Mouse (Mus musculus) right cerebral cortex, postnatal 14 days (tissue): ENCODE data around the gene Fam162b.

Experiments used
- DNase-seq: peaks from one replicate; pipeline ENCODE4 v3.0.0; 2022

Fam162b gene

DNA sequence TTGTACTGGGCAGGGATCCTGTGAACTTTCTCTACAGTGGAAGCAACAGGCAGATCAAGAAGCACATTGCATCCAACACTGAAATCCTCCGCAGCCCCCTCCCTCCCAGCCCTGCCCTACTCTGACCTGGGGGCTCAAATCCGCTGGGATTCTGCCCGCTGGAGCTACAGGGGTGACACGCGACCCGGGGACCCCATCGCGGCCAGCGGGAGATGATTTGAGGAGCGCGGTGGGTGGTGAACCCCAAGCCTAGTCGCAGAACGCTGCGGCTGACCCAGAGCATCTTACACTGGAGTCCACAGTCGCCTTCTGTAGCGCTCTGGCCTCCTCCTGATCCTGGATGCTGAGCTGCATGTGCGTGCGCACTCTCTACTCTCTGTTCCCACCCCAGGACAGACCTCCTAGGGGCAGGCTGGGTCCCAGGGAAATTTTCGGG, at the start of gene Fam162b:
Gene Fam162b (minus strand): TSS at position 379 of the 436 bp plus-strand sequence.
- DNase-seq = peak; percentile 3

GRCm38 (mm10) chr10:51631411-51632136, 41.3 kb upstream of the Fam162b start, which contains the start of gene Gprc6a:
Gene Gprc6a (minus strand): TSS chr10:51631461.
- DNase-seq = no peak

- DNase-seq = no peak
Measured at GRCm38 (mm10) chr10:51621193-51621592, 30.9 kb upstream of the Fam162b start.

- no peak for DNase-seq
Measured at GRCm38 (mm10) chr10:51620126-51620525, 29.8 kb upstream of the Fam162b start.

GRCm38 (mm10) chr10:51618538-51618937, 28.2 kb upstream of the Fam162b start:
- no peak for DNase-seq

DNA sequence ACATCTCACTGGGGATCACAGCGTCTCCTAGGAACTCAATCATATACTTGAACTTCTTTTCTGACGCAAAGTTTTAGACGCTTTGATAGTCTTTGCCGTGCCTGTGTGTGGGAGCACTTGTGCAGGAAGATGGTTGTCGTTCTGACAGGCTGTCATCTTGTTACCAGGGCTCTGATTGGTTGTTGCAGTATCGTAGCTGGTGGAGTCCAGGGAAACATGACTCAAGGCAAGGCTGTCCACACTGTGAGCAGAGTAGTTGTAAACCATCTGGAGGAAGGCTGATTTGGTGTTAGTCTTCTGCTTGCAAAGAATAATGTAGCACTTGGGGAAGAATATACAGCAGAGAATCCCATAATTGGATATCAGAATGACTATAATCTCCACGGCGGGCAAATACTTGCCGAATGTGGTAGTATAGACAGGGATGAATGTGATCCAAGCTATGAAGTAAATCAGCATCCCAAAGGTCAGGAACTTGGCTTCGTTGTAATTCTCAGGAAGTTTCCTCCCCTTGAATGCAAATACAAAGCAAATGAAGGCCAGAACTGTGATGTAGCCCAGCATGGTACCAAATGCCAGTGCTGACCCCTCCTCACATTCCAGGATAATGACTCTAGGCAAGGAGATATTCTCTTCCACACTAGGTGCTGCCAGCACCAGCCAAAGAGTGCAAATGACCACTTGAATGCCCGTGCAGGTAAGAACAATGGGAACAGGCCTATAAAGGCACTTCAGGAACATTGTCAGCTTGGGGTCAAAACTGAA, 24.7 kb upstream of the Fam162b start:
- DNase-seq = no peak

GRCm38 (mm10) chr10:51613421-51613820, 23.1 kb upstream of the Fam162b start:
- no peak for DNase-seq

DNA sequence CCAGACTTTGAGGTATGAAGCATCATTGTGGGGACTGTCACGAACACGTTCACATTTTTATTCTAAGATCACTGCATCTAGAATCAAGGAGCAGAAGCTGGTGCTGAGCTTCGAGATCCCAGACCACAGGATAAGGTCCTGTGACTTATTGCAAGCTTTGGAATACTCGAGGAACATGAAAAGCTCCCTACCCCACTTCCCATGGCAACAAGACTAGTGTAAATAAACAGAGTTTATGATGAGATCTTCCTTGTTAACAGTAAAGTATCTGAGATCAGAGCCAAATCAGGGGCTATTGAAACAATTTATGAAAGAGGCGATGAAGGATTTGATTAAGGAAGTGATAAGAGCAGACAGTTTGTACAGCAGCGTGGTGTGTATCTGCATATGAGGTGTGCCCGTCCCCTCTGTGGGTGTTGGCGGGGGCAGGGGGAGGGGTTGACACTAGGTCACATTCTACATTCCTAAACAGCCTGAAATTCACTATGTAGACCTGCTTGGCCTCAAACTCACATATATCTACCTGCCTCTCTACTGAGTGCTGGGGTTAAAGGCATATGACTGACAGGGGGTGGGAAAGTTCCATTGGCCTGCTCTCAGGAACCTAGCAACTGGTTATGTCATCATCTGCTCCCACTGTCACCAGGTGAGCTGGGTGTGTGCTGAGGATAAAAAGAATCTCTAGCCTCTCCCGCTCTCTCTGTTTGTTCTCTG, 21.8 kb upstream of the Fam162b start:
- DNase-seq = no peak

DNA sequence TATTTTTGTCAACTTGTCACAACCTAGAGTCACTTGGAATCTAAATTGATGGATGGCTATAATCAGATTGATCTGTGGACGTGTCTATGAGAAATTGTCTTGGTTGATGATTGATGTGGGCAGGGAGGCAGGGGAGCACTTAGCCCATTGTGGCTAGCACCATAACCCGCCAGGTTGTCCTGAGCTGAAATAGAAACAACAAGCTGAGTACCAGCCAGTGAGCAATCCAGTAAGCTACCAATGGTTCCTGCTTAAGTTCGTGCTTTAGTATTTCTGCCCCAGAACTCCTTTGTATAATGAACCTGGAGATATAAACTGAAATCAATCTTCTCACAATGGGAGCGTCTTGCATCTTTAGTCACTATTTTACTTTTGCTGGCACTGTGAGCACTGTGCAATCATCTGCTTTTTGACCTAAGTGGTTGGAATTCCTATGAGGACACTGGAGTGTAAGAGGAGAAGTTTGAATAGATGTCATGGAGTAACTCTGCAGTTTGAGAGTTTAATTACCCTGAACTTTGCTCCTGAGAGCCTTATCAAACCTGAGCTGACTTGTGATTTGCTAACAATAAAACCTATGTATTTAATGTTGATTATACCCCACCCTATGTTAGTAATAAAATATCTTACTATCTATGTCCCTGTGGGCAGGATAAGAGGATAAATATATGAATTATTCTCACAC, 19.6 kb upstream of the Fam162b start:
- DNase-seq = no peak

GRCm38 (mm10) chr10:51596928-51597635, 6.8 kb upstream of the Fam162b start:
- no peak for DNase-seq

DNA sequence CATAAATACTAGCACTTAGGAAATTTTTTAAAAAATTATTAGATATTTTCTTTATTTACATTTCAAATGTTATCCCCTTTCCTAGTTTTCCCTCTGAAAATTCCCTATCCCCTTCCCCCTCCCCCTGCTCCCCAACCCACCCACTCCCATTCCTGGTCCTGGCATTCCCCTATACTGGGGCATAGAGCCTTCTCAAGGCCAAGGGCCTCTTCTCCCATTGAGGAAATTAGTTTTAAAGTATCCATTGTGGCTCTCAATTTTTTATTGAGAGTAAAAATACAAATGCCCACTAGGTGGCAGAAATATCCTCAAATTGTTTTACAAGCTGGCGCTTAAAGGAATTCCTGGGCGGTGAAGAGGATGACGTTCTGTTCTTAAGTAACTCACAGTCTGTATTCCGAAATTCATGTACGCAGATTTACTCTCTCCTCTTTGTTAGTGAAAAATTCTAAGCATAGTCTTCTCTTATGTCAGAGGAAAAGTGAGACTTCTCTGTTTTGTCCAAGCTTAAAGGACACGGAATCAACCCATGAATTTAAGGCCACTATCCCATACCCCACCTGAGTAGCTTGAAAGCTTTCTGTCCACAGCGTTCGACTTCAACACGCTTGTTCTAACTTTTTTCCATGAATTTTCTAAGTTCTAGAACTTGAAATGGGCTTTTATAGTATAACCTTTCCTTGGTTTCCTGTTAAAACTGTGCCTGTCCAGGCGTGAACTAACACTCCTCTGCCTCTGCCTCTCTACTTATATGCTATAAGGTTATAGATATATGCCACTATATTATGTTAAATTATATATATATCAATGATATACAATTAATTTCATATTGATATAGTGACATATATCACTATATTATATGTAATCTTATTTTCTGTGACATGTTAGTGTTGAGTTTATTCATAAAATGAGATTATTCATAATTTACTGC, 4.9 kb upstream of the Fam162b start:
- DNase-seq = no peak

GRCm38 (mm10) chr10:51591574-51591973, 1.3 kb upstream of the Fam162b start:
- DNase-seq = no peak

GRCm38 (mm10) chr10:51584919-51585318, 5.4 kb downstream of the Fam162b start:
- DNase-seq = no peak

DNA sequence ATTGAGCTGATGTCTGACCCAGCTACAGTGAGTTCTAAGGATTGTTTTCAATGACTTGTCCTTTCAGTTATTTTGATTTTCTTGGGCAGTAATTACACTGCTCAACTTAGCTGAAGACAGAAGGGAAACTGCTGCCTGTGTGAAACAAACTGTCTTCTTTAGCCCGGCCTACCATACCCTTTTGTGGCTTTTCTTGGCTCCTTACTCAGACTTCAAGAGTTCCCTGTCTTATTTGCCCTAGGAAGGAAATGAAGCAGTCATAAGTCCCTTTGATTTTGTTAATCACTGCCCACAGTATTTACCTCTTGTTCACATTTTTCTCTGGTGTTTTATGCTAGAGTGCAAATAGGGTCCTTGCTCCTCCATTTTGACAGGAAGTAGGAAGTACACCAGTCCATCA, 5.9 kb downstream of the Fam162b start:
- DNase-seq = no peak

DNA sequence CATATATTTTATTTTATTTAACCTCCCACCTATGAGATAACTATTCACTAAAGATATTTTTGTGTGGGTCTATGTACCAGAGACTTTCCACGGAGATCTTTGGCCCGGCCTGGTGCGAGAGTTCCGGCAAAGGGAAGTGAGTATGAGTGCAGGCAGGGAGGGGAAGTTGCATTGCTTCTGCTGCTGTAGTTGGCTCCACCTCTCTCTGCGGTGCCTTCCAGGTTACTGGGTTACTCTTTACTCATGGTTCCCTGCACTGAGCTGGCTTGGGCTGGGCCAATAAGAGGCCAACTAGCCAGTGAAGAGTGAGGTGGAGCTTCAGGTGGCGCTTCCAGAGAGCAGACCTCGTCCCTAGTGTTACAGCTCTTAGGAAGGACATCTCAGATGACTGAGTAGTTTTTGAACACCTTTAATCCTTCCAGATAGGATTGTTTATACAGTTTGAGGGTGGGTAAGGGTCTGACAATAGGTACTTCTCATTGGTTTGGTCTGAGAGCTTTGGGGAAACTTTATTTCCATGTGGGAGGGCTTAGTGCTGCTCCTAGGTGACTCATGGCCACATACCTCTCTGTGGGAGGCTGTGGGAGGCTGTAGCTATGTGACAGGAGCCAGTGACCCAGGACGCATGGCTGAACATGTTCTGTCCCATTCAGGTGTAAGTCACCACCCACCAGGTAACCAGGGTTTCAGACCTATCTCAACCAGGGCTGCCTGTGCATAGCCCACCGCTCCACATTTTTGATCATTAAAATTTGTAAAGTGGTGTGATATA, 18.9 kb downstream of the Fam162b start:
- no peak for DNase-seq

DNA sequence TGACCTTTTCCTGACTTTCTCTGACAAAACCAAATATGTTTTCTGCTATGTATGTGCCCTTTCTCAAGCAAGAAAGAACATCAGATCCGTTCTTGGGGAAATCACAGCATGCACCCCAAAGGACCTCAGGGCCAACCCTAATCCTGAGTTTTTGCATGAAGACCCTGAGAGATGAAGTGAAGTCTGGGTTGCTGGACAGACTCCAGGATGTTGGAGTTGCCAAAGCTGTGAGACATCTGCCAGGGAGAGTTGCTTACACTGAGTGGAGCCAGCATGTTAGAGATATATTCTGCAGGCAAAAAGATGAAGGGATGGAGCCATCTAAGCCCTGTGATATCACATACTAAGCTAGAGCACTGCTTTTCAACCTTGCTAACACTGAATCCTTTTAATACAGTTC, 34.3 kb downstream of the Fam162b start:
- DNase-seq = no peak

GRCm38 (mm10) chr10:51553348-51554123, 36.8 kb downstream of the Fam162b start:
- DNase-seq = peak; percentile 83
